Mouse (Mus musculus) ES-Bruce4 (cell line): Measurements from ENCODE around the gene Naif1.

Source experiments
- CTCF ChIP-seq: IDR thresholded peaks from one replicate; pipeline ENCODE4 v1.8.1; 2011; ENCODE audit warnings: low read depth, low read length
- EP300 ChIP-seq: IDR thresholded peaks from 2 replicates; pipeline ENCODE4 v1.6.1; 2011; ENCODE audit warnings: low read depth, low read length; ENCODE audit not compliant: insufficient read depth
- POLR2A ChIP-seq: IDR thresholded peaks from one replicate; pipeline ENCODE4 v1.8.1; 2011; ENCODE audit warnings: low read length; ENCODE audit not compliant: insufficient read depth

DNA sequence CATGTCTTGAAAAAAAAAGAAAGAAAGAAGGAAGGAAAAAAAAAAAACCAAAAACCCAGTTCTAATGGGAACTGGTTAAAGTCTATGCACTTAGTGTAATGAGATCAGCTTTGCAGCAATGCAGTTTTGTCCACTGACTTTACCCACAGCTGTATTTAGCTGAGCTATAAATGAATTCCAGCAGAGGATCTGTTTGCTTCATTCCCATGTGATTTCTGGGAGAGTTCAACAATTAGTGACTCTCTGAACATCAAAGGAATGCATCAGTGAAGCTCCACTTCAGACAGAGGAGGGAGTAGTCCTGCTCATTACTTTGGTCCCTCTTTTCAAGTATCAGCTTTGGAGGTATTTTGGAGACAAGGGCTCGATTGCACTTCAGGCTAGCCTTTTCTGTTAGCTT, 4.7 kb upstream of the Naif1 start:
- TF ChIP-seq CTCF (no peak), POLR2A (no peak), EP300 (no peak)
